Mouse (Mus musculus) G1E-ER4 (cell line): Measurements from ENCODE around the gene Atp5c1. TPM values are rescaled to one million over a fixed set of nuclear protein-coding genes. Genes with fewer than 3 reads are reported as not detected.

Source experiments
- GATA1 ChIP-seq: IDR thresholded peaks from one replicate; pipeline ENCODE4 v1.8.0; 2012; ENCODE audit warnings: low read length, inconsistent platforms
- polyA plus RNA-seq: library from polyadenylated mRNA; stranded (reverse); fragments of >175 nt; gene quantifications from 2 replicates; pipeline ENCODE4 v1.2.3, GENCODE M21; 2012

Gene Atp5c1
- polyA plus RNA-seq, 1 experiment: 25.2 TPM

- TF ChIP-seq GATA1: no peak
Measured at GRCm38 (mm10) chr2:10079745-10080309, 483 bp downstream of the Atp5c1 start.

GRCm38 (mm10) chr2:10076675-10077074, 3.6 kb downstream of the Atp5c1 start:
- TF ChIP-seq GATA1: no peak

GRCm38 (mm10) chr2:10074470-10074869, 5.8 kb downstream of the Atp5c1 start:
- no peak for TF ChIP-seq GATA1

- TF ChIP-seq GATA1: no peak
Measured at GRCm38 (mm10) chr2:10071751-10072150, 8.6 kb downstream of the Atp5c1 start.

GRCm38 (mm10) chr2:10058836-10059235, 21.5 kb downstream of the Atp5c1 start:
- no peak for TF ChIP-seq GATA1

GRCm38 (mm10) chr2:10051996-10052395, 28.3 kb downstream of the Atp5c1 start:
- no peak for TF ChIP-seq GATA1

- no peak for TF ChIP-seq GATA1
Measured at GRCm38 (mm10) chr2:10050878-10051277, 29.4 kb downstream of the Atp5c1 start.

GRCm38 (mm10) chr2:10049456-10049855, 30.9 kb downstream of the Atp5c1 start:
- no peak for TF ChIP-seq GATA1

- no peak for TF ChIP-seq GATA1
Measured at GRCm38 (mm10) chr2:10048461-10048860, 31.8 kb downstream of the Atp5c1 start, which contains the start of gene Taf3. Gene Taf3, minus strand, starts transcription at chr2:10048596.

- no peak for TF ChIP-seq GATA1
Measured at GRCm38 (mm10) chr2:10047758-10048436, 32.4 kb downstream of the Atp5c1 start.

GRCm38 (mm10) chr2:10034976-10035375, 45.3 kb downstream of the Atp5c1 start:
- TF ChIP-seq GATA1: no peak

- TF ChIP-seq GATA1: no peak
Measured at GRCm38 (mm10) chr2:10033684-10034083, 46.6 kb downstream of the Atp5c1 start.

GRCm38 (mm10) chr2:10029755-10030154, 50.6 kb downstream of the Atp5c1 start:
- no peak for TF ChIP-seq GATA1

- no peak for TF ChIP-seq GATA1
Measured at GRCm38 (mm10) chr2:10024264-10024663, 56.0 kb downstream of the Atp5c1 start.

- TF ChIP-seq GATA1: no peak
Measured at GRCm38 (mm10) chr2:10021296-10021695, 59.0 kb downstream of the Atp5c1 start.

GRCm38 (mm10) chr2:10014951-10015635, 65.2 kb downstream of the Atp5c1 start:
- TF ChIP-seq GATA1: no peak
